Mouse (Mus musculus) myocyte (in vitro differentiated cells): ENCODE results near the gene Odaph.

Source experiments
- E2F4 ChIP-seq: IDR thresholded peaks from one replicate; pipeline ENCODE4 v1.6.1; 2011; ENCODE audit warnings: mild to moderate bottlenecking, control low read depth, moderate library complexity; ENCODE audit not compliant: insufficient read depth
- MYOD1 ChIP-seq, 3 experiments: IDR thresholded peaks; one replicate each; pipeline ENCODE4 v1.6.1; 2011; ENCODE audit warnings: control low read depth in 2 of 3, low read depth in 2 of 3, mild to moderate bottlenecking in 2 of 3, moderate library complexity in 1 of 3; ENCODE audit not compliant: insufficient read length in 2 of 3, control insufficient read depth in 1 of 3
- POLR2A ChIP-seq: IDR thresholded peaks from one replicate; pipeline ENCODE4 v1.6.1; 2011; ENCODE audit warnings: low read depth, mild to moderate bottlenecking, control low read depth, moderate library complexity; ENCODE audit not compliant: insufficient read length
- POLR2AphosphoS2 ChIP-seq: IDR thresholded peaks from one replicate; pipeline ENCODE4 v1.6.1; 2011; ENCODE audit warnings: low read depth, control low read depth; ENCODE audit not compliant: insufficient read length

- TF ChIP-seq MYOD1 (IDR thresholded peaks at IDR 0.05; ENCODE audit: control insufficient read depth in 1 of 3, insufficient read length in 2 of 3, low read depth in 2 of 3) (no peak), POLR2A (no peak), POLR2AphosphoS2 (no peak), E2F4 (no peak)
These were observed 56.5 kb downstream of the Odaph start, which contains the start of gene Cdkl2 for GRCm38 (mm10) chr5:92043783-92044182.
